Mouse (Mus musculus) naive thymus-derived CD4-positive, alpha-beta T cell, adult 2 months (primary cell): ENCODE data around the gene Kdm4d.
A peak's percentile ranks its signal among the peaks of the same experiment; 100 is the strongest.
"Not testable (repeated sequence)": the region's sequence is repeated elsewhere in the genome, so short reads cannot be mapped to it uniquely, and the experiment has no call there.

Experiments
- DNase-seq: peaks from one replicate; pipeline ENCODE4 v3.0.0-alpha.2; 2011; ENCODE audit warnings: low read depth

The Kdm4d gene

DNA sequence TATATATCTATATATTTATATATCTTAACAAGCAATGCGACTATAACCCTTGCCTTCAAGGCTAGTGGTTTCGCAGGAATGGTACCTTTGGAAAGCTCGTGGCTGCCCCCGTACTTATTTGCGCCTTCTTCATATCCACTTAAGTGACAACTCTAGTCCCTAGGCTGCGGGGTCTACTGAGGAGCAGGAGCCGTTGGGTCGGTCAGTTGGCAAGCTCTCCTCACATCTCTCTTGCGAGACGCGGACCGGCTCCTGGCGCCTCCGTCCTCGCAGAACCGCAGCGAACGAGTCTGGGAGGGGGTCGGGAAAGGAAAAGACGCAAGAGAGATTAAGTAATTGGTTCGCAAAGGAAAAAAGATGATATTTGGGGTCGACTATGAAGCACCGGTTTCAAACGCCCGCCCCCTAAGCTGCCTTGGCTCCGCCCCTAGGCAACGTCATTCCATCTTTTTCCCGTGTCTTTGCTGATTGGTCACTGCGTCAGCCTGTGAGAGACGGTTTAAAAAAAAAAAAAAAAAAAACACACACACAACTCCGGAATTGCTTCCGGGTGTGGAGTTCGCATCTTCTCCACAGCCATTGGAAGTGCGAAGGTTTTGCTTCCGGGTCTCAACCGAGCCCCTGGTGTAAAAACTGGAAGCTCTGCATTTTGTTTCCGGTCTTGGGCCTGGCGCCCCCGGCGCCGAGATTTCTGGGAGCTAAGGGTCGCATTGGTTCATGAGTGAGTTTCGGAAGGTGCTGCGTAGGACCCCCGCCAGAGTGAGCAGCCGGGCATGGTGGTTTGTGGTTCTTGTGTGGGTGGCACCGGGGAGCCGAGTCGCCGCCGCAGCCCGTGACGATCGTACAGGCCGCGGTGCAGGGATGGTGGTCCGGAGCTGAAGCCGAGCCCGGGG, at the start of gene Kdm4d, which contains the start of gene Cwc15:
TSS of gene Kdm4d (minus strand) at position 460 of the 893 bp plus-strand sequence.
TSS of gene Cwc15 (plus strand) at position 595 of the 893 bp plus-strand sequence.
- peak; percentile 97 for DNase-seq

DNA sequence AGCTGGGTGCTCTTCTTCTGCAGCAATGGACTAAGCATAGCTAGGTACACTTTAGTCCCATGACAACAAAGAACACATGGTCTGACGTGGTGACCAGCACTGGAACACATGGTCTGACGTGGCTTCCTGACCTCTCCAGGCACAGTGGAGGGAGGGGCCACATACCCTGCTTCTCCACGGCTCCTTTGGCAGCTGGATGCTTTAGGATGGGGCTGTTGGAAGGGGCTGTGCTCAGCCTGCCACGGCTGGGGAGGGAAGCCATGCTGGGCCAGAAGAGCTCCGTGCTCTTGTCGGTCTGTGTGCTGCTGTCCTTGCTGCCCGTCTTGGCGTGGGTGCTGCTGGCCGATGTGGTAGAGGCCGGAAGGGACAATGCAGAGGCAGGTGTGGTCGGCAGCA, 48.1 kb upstream of the Kdm4d start:
- peak; percentile 5 for DNase-seq

DNA sequence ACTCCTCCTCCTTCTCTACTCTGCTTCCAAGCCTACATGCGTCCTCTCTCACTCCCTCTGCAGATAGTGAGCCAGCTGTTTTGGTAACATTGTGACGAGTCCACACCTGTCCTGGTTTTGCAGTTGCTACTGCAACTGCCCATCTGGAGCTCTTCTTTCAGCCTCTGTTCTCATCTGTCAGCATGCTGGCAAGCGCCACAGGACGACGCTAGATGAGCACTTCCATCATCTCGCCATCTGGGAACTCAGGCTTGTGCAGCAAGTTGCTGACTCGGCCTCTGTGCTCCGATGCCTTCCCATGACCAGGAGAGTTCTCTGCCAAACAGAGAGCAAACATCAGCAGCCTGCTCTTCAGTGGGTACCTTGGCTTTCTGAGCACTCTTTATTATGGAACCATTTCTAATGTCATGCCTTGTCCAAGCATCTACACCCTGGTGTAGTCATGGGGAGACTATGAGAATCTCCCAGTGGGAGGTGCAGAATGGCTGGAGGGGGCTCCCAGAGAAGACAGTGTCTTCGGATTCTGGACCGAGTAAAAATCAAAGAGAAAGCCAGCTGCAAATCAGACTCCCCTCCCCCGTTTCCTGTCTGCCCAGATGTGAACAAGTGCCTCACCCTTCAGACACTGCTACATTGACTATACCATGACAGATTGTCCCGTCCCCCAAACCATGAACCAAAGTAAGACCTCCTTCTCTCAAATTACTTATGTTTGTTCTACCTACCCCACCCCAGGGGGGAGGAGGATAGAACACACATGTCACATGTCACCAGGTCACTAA, 47.5 kb upstream of the Kdm4d start:
- peak; percentile 9 for DNase-seq

GRCm38 (mm10) chr9:14544034-14544757, 43.9 kb upstream of the Kdm4d start:
- no peak for DNase-seq

- DNase-seq: no peak
Observed at GRCm38 (mm10) chr9:14534833-14535456, 34.7 kb upstream of the Kdm4d start.

DNA sequence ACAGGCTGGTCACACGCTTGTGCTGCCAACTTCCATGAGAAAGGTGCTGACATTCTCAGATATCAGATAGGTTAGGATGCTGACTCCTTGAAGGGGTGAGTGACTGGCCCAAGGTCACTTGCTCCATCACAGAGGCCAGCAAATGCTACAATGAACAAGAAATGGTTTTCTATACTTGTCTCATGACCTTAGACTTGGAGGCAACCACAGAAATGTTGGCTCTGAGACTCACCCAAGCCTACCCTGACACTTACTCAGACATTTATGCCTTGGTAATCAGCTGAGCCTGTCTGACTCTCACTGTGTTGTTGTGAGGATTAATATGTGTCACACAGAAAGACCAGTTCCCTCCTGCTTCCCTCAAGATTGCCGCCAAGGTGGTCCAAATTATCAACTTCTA, 33.4 kb upstream of the Kdm4d start:
- DNase-seq: no peak

GRCm38 (mm10) chr9:14532283-14532682, 32.0 kb upstream of the Kdm4d start:
- no peak for DNase-seq

GRCm38 (mm10) chr9:14530004-14530403, 29.7 kb upstream of the Kdm4d start:
- no peak for DNase-seq

GRCm38 (mm10) chr9:14523408-14524043, 23.2 kb upstream of the Kdm4d start:
- peak; percentile 74 for DNase-seq

DNA sequence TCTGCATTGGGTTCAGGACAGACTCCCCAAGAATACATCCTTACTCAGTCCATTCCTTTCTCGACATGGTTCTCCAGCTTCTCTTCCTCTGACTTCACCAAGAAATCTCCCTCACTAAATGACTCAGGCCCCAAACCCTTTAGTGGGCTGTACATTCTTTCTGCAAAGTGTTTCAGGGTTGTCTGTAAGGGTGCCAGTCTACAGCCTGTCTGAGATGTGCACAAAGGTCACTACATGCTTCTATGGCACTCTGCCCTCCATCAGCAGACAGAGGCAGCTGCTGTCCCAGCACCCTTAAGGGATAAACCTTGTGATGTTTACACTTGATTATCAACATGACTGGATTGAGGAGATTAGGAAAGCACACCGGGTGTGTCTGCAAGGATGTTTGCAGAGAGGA, 21.4 kb upstream of the Kdm4d start:
- DNase-seq: no peak

GRCm38 (mm10) chr9:14520971-14521670, 20.8 kb upstream of the Kdm4d start:
- no peak for DNase-seq

DNA sequence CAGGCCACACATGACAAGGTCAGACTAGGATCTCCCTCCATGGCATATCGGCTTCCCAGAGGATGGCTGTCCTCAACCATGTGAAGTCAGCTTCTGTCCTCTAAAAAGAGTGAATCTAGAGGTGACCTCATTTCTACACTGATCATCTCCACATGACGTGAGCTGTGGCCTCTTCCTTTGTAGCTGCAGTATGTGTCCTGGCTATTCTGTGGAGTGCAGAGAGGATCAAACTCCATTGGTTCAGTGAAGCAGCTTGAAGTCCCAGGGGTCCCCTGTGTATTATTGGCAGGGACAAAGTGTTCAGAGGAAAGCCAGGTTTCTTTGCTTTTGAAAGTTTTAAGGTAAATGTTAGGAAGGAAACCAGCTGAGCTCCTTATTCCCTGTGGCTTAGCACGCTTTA, 17.8 kb upstream of the Kdm4d start:
- DNase-seq: no peak

- DNase-seq: no peak
Observed at GRCm38 (mm10) chr9:14517296-14517695, 17.0 kb upstream of the Kdm4d start.

DNA sequence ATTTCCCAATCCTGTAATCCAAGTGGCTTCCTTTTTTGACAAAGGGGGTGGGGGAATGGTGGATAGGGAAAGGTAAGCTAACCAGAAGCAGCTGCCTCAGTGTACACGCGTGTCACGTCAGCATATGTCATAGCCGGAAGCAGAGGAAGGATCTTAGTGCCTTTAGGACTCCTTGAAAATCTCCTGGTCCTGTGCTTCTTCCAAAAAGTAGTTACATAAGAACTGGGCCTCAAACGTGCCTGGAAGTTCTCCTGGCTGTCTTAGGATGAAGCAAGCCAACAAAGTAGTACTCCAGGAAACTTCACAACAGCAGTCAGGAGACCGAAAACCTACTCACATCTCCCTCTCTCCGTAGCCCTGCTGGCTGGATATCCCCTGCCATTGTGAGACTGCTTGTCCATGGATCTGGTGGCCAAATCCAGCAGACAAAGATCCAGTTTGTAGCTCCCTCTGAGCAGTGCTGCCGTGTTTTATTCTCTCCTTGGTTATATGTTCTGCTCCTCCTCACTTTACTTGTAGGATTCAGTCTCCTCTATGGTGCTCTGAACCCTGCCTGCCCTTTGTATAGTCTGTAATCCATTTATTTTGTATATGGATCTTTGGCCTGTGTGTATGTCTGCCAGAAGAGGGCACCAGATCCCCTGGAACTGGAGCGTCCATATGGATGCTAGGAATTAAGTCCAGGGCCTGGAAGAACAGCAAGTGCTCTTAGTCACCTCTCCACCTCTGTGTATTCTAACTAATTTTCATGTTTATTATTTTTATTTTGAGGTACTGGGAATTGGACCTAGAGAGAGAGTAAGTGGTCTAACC, 12.6 kb upstream of the Kdm4d start:
- no peak for DNase-seq

DNA sequence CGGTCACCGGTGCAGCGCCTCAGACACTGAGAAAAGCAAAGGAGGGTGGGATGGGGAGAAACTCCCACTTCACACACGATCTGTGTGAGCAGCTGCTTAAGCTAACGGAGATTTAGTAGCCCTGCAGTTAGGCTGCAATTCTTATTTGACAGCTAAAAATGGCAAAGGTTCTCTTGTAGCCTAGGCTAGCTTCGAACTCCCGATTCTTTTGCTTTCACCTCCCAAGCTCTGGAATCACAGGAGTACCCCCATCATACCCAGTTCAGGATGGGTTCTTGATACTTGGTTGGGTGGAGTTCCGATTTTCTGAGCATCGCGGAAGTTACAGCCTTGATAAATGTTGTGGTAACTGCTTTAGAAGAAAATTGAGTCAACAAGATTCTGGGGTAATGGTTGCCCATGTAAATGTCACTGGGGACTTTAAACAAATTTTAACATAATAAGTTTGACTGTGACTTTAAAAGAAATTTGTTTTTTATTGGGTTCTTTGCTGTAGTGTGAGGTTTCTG, 688 bp upstream of the Kdm4d start:
- DNase-seq: no peak

DNA sequence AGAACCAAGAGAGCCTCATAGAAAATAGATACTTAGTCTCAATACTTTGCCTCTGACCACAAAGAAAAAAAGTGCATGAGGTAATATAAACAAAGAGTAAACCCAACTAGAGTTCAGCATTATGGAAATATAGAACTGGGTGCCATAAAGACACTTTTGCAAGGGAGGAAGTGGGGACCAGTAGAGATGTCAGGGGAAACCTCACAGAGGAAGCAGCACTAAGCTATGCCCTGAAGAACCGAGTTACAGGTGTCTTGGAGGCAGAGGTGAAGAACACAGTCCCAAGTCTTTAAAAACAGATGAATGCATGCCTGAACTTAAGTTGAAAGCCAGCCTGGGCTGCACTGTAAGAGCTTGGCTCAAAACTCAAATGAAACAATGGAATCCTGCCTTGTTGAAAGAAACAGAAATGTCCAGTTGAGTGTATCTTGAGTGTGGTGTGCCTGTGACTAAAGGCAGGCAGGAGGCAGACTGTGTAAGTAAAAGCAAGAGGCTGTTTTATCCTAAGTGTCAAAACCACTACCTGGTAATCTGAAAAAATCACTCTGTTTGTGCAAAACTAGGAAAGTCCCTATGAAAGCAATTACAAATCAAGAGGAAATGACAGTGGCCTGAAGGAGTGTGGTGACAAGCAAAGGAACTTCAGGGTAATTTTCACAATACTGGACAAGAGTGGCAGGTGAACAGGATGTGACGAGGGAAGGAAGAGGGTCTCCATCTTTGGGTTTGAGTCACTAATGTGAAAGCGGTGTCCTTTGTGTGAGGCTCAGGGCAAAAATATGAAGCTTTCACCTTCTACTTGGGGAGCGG, 1.2 kb downstream of the Kdm4d start:
- DNase-seq: peak; percentile 65

- not testable (repeated sequence) for DNase-seq
Observed at GRCm38 (mm10) chr9:14463668-14464067, 36.6 kb downstream of the Kdm4d start.

DNA sequence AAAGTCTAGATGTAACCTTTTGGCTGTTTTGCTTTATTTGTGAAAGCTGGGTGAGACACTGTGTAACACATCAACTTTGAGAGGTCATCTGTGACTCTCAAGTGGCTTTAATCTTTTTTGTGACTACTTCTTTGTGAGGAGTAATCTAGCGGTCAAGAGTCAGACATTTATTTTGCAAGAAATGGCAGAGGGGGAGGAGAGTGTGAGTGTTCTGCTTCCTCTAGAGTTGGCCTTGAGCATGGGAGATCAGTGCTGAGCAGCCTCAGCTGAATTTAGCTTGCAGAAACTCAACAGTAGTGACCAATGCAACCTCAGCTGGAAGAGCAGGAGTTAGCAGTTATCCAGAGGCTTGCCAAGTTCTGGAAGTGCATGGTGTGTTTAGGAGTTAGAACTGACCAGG, 37.7 kb downstream of the Kdm4d start:
- not testable (repeated sequence) for DNase-seq

GRCm38 (mm10) chr9:14456320-14456719, 44.0 kb downstream of the Kdm4d start:
- DNase-seq: no peak
